ENCODE assay signal across 21 mouse cellular contexts in genomic region chr1:150513041-150513440, GRCm38 (mm10). TPM values are rescaled to one million over a fixed set of nuclear protein-coding genes. Genes with fewer than 3 reads are reported as not detected.
DNase-seq lines count a peak whose midpoint lies in the region; ATAC-seq and TF ChIP-seq lines count a peak whose summit lies in the region.
"Had no signal": no experiment of that assay in that cellular context is flagged by ENCODE, and none has a peak within 500 bp of the region (broad histone marks: within the 10 kb centered on the region; RNA-seq: fewer than 3 reads in every experiment).

No protein-coding gene starts in this region.

- WGBS in lung, embryonic 16.5 days, result 75% methylated on average over 2 of the region's 2 CpGs
- WGBS in lung, postnatal 0 days, result 44% methylated on average over 2 of the region's 2 CpGs

- no peak for TF ChIP-seq EP300 in lung, postnatal 0 days (IDR thresholded peaks at IDR 0.05)

- no peaks in the 10 kb centered on the region for H3K36me3 ChIP-seq in lung, embryonic 16.5 days (ENCODE audit: control insufficient read depth, insufficient read depth, low read length)
- no peaks in the 10 kb centered on the region for H3K36me3 ChIP-seq in lung, postnatal 0 days (ENCODE audit: insufficient read depth, low read length)
- H3K36me3 ChIP-seq: G1E had no signal

- no peaks in the 10 kb centered on the region for H3K4me1 ChIP-seq in lung, embryonic 16.5 days (replicated peaks; ENCODE audit: control insufficient read depth, insufficient read depth, low read length)
- H3K4me1 ChIP-seq in lung, postnatal 0 days (ENCODE audit: insufficient read depth, low read depth, low read length), result no peaks in the 10 kb centered on the region

- no peak overlapping the region for H3K9ac ChIP-seq in lung, embryonic 16.5 days (ENCODE audit: low read length)
- no peak overlapping the region for H3K9ac ChIP-seq in lung, postnatal 0 days (replicated peaks; ENCODE audit: low read depth)

- H3K27me3 ChIP-seq in lung, embryonic 16.5 days (ENCODE audit: control insufficient read depth, insufficient read depth, low read depth, low read length), result no peaks in the 10 kb centered on the region
- no peaks in the 10 kb centered on the region for H3K27me3 ChIP-seq in lung, postnatal 0 days (replicated peaks; ENCODE audit: insufficient read depth, low read length)
- H3K27me3 ChIP-seq: CH12.LX, Patski had no signal

- ATAC-seq in lung, embryonic 16.5 days (ENCODE audit: low read depth), result peak; percentile 31
- ATAC-seq in lung, postnatal 0 days, result peak; percentile 85
- ATAC-seq: activated CD4-positive, CD25-positive, alpha-beta regulatory T cell, adult 4 months; CD4-positive, CD25-positive, alpha-beta regulatory T cell, adult 4 months; Patski had no signal

- H3K4me3 ChIP-seq in layer of hippocampus, adult 2 months, result no peak overlapping the region
- no peak overlapping the region for H3K4me3 ChIP-seq in lung, embryonic 16.5 days (ENCODE audit: low read length)
- no peak overlapping the region for H3K4me3 ChIP-seq in lung, postnatal 0 days (ENCODE audit: low read depth, low read length)

- peak overlapping the region; percentile 71; the same call in 1 of the 2 replicates for H3K27ac ChIP-seq in layer of hippocampus, adult 2 months
- no peak overlapping the region for H3K27ac ChIP-seq in lung, embryonic 16.5 days (ENCODE audit: low read length)
- H3K27ac ChIP-seq in lung, postnatal 0 days (ENCODE audit: low read length), result no peak overlapping the region

- TF ChIP-seq CTCF in layer of hippocampus, adult 2 months (conservative IDR thresholded peaks at IDR 0.05), result no peak
- no peak for TF ChIP-seq CTCF in lung, postnatal 0 days (IDR thresholded peaks at IDR 0.05)

- H3K4me2 ChIP-seq in lung, embryonic 16.5 days (ENCODE audit: low read depth, low read length), result no peak overlapping the region
- H3K4me2 ChIP-seq in lung, postnatal 0 days (replicated peaks; ENCODE audit: low read depth, low read length), result no peak overlapping the region

- no peak for DNase-seq in layer of hippocampus, adult 2 months (ENCODE audit: low spot score in 2 of 2)
- DNase-seq in layer of hippocampus, adult 18-20 months (ENCODE audit: low spot score in 2 of 2), result no peak
- no peak for DNase-seq in lung, postnatal 36 days
- peak; percentile 51 for DNase-seq in lung, postnatal 0 days (ENCODE audit: low spot score)
- no peak for DNase-seq in lung, postnatal 14 days
- DNase-seq: adrenal gland, adult 2 months; adrenal gland, adult 8-10 months; adrenal gland, postnatal 10 days; adrenal gland, postnatal 14 days; adrenal gland, postnatal 25 days; adrenal gland, postnatal 36 days; B cell, adult 2 months; cerebellum, adult 11 months; cerebellum, adult 11-12 months; cerebellum, adult 18-20 months had no signal

- H3K9me3 ChIP-seq in lung, embryonic 16.5 days (ENCODE audit: control insufficient read depth, low read length), result no peaks in the 10 kb centered on the region
- no peaks in the 10 kb centered on the region for H3K9me3 ChIP-seq in lung, postnatal 0 days (ENCODE audit: low read length)
- H3K9me3 ChIP-seq: G1E had no signal

RNA-seq across cellular contexts. Expression of gene Prg4, which starts 47.1 kb away (rescaled TPM):
- total RNA-seq in layer of hippocampus, adult 2 months (2021), result 1 to 10 TPM in 1 of 2 experiments, under 1 TPM in 1; 0.97 to 1.3 TPM
- 1 to 10 TPM in 1 of 2 experiments, under 1 TPM in 1; 0.72 to 1.9 TPM for total RNA-seq in layer of hippocampus, adult 18-20 months (2021)
- 0.31 and 0.48 TPM in 2 replicates for polyA plus RNA-seq in lung, embryonic 16.5 days (2015; fragmentation: Nextera tagmentation; extraction: Ambion mirVana)
- 0.51 and 0.69 TPM in 2 replicates for polyA plus RNA-seq in lung, postnatal 0 days (2015; fragmentation: Nextera tagmentation; extraction: Ambion mirVana)
- polyA plus RNA-seq: G1E had no signal
